Comparison of ENCODE assay signal across 11 mouse cellular contexts in genomic region chr12:99958068-99959060, GRCm38 (mm10). TPM values are rescaled to one million over a fixed set of nuclear protein-coding genes. Genes with fewer than 3 reads are reported as not detected.
DNase-seq lines count a peak whose midpoint lies in the region; ATAC-seq and TF ChIP-seq lines count a peak whose summit lies in the region.
"Had no signal": no experiment of that assay in that cellular context is flagged by ENCODE, and none has a peak within 500 bp of the region (broad histone marks: within the 10 kb centered on the region; RNA-seq: fewer than 3 reads in every experiment).

No protein-coding gene starts in this region.

- H3K27me3 ChIP-seq in kidney, adult 2 months (replicated peaks; ENCODE audit: control insufficient read depth, insufficient read depth, low read length) = no peaks in the 10 kb centered on the region
- peaks cover 9% of the 10 kb centered on the region for H3K27me3 ChIP-seq in midbrain, embryonic 12.5 days
- peaks cover 27% of the 10 kb centered on the region for H3K27me3 ChIP-seq in midbrain, embryonic 10.5 days (ENCODE audit: low read depth, poor library complexity, severe bottlenecking)
- H3K27me3 ChIP-seq in forebrain, embryonic 15.5 days = peaks cover 6% of the 10 kb centered on the region; the same call in 1 of the 2 replicates

- no peak overlapping the region for H3K9ac ChIP-seq in midbrain, embryonic 12.5 days (replicated peaks)
- no peak overlapping the region for H3K9ac ChIP-seq in forebrain, embryonic 15.5 days (replicated peaks)
- H3K9ac ChIP-seq: heart, embryonic 12.5 days had no signal

- no peak for TF ChIP-seq CTCF in kidney, adult 2 months (conservative IDR thresholded peaks at IDR 0.05; ENCODE audit: insufficient read depth, insufficient read length, low read depth, low read length)

- no peaks in the 10 kb centered on the region for H3K36me3 ChIP-seq in kidney, adult 2 months (ENCODE audit: control insufficient read depth, insufficient read depth, low read length)
- peaks cover 12% of the 10 kb centered on the region; the same call in 1 of the 2 replicates for H3K36me3 ChIP-seq in midbrain, embryonic 12.5 days
- H3K36me3 ChIP-seq in midbrain, embryonic 10.5 days = peaks cover 10% of the 10 kb centered on the region
- peaks cover 5% of the 10 kb centered on the region; the same call in 1 of the 2 replicates for H3K36me3 ChIP-seq in forebrain, embryonic 15.5 days

- H3K9me3 ChIP-seq in midbrain, embryonic 12.5 days = no peaks in the 10 kb centered on the region
- H3K9me3 ChIP-seq in midbrain, embryonic 10.5 days (replicated peaks) = no peaks in the 10 kb centered on the region
- no peaks in the 10 kb centered on the region for H3K9me3 ChIP-seq in forebrain, embryonic 15.5 days
- H3K9me3 ChIP-seq: heart, embryonic 12.5 days had no signal

- TF ChIP-seq POLR2A in kidney, adult 2 months (IDR thresholded peaks at IDR 0.05; ENCODE audit: low read depth, low read length) = no peak

- no peak overlapping the region for H3K27ac ChIP-seq in kidney, adult 2 months (ENCODE audit: insufficient read depth, low read depth, low read length)
- H3K27ac ChIP-seq in midbrain, embryonic 12.5 days (replicated peaks) = 0 out of 2 replicates have a peak overlapping the region, but pooled peaks have one; percentile 17
- no peak overlapping the region for H3K27ac ChIP-seq in midbrain, embryonic 10.5 days (replicated peaks)
- peak overlapping the region; percentile 39 for H3K27ac ChIP-seq in forebrain, embryonic 15.5 days (replicated peaks)

- H3K4me3 ChIP-seq in kidney, adult 2 months (ENCODE audit: insufficient read depth, low read depth, low read length) = no peak overlapping the region
- H3K4me3 ChIP-seq in midbrain, embryonic 12.5 days = no peak overlapping the region
- H3K4me3 ChIP-seq in midbrain, embryonic 10.5 days = no peak overlapping the region
- no peak overlapping the region for H3K4me3 ChIP-seq in forebrain, embryonic 15.5 days
- H3K4me3 ChIP-seq: heart, embryonic 12.5 days had no signal

- H3K4me1 ChIP-seq in kidney, adult 2 months (ENCODE audit: control insufficient read depth, insufficient read depth, low read length) = no peaks in the 10 kb centered on the region
- peaks cover 21% of the 10 kb centered on the region for H3K4me1 ChIP-seq in midbrain, embryonic 12.5 days
- H3K4me1 ChIP-seq in midbrain, embryonic 10.5 days = peaks cover 19% of the 10 kb centered on the region
- H3K4me1 ChIP-seq in forebrain, embryonic 15.5 days = peaks cover 19% of the 10 kb centered on the region

- ATAC-seq in midbrain, embryonic 12.5 days (ENCODE audit: low FRiP score, low read depth) = no peak
- ATAC-seq in forebrain, embryonic 15.5 days (replicated peaks) = peak; percentile 60

- peak; percentile 38 for DNase-seq in kidney, adult 2 months
- no peak for DNase-seq in kidney, adult 11 months
- no peak for DNase-seq in midbrain, embryonic 10.5 days (ENCODE audit: low spot score)
- peak; percentile 28 for DNase-seq in lung, postnatal 10 days
- DNase-seq in adipocyte (ENCODE audit: low spot score) = no peak
- DNase-seq in urinary bladder, adult 18-20 months (ENCODE audit: low spot score in 2 of 2) = no peak
- DNase-seq: cerebellum, adult 8-10 months; thymus, postnatal 36 days had no signal

- 50% methylated on average over 9 of the region's 9 CpGs for WGBS in kidney, adult 2 months
- WGBS in midbrain, embryonic 12.5 days = 66% methylated on average over 9 of the region's 9 CpGs
- 75% methylated on average over 9 of the region's 9 CpGs for WGBS in midbrain, embryonic 10.5 days
- 35% methylated on average over 9 of the region's 9 CpGs for WGBS in forebrain, embryonic 15.5 days

- no peak overlapping the region for H3K4me2 ChIP-seq in midbrain, embryonic 12.5 days (replicated peaks)
- H3K4me2 ChIP-seq in forebrain, embryonic 15.5 days (replicated peaks) = no peak overlapping the region
- H3K4me2 ChIP-seq: heart, embryonic 12.5 days had no signal

RNA-seq across cellular contexts. Expression of gene Kcnk13, which starts 5.9 kb away (rescaled TPM):
- polyA plus RNA-seq in kidney, adult 2 months (2012; rRNA removed) = 0.07 and 0.50 TPM in 2 replicates
- 0.22 and 0.24 TPM in 2 replicates for polyA plus RNA-seq in midbrain, embryonic 12.5 days (2016; fragmentation: Nextera tagmentation; extraction: Ambion mirVana)
- polyA plus RNA-seq in midbrain, embryonic 10.5 days (2016; fragmentation: Nextera tagmentation; extraction: Ambion mirVana) = 0.09 and 0.19 TPM in 2 replicates
- 1.1 TPM in 2 replicates for polyA plus RNA-seq in forebrain, embryonic 15.5 days (2015; fragmentation: Nextera tagmentation; extraction: Ambion mirVana)

Comparison
In these comparisons a context has a peak if more than half of its experiments do, and no peak if none do; other contexts are left out.
1. DNase-seq: peak in kidney, adult 2 months (single experiment) and lung, postnatal 10 days (single experiment); none in kidney, adult 11 months (single experiment), midbrain, embryonic 10.5 days (single experiment), adipocyte (single experiment) and urinary bladder, adult 18-20 months (0 of 2).
2. H3K27ac ChIP-seq: peak in midbrain, embryonic 12.5 days (single experiment) and forebrain, embryonic 15.5 days (single experiment); none in kidney, adult 2 months (single experiment) and midbrain, embryonic 10.5 days (single experiment).